Mouse (Mus musculus): ENCODE results near the gene Dscam.

Dscam gene

DNA sequence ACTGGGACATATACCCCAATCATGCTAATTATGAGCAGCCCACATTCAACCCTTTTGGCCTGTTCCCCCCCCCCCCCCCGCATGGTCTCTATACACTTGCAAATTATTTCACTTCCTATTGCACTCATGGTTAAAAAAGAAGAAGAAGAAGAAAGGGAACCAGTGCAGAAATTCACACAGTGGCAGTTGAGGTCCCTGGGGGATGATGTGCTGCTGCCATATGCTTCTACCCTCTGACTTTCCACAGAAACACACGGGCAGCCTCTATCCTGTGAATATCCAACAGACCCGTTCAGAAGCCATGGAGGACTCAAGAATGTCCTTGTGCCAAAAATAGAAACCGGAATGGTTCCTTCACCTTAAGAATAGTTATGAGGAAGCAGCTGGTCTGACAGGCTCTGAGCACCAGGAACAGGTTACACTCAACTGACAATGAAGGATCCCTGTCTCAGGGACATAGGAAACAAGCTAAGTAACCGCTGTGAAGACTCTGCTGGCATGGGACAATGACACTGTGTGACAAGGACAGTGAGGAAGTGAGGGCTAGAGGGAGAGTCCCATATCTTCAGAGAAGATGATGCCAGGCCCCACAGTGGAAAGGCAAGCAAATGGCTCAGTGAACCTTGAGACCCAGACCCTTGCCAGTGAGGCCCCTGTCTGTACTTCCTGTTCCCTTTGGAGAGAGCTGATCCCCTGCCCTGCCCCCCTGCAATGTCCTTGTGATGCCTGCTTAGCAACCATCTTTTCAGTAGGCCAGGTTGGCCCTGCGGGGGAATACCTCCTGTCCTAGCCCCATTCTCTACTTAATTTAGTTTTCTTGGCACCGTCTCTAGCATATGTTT lies 545.8 kb downstream of the Dscam start:
- no peak for ATAC-seq (ENCODE audit: insufficient number of reproducible peaks, low FRiP score, low TSS enrichment)

- peak; percentile 56 for ATAC-seq (ENCODE audit: insufficient number of reproducible peaks, low FRiP score, low TSS enrichment)
Measured at GRCm38 (mm10) chr16:96620861-96621260, 549.7 kb downstream of the Dscam start.

GRCm38 (mm10) chr16:96620402-96620801 lies 550.1 kb downstream of the Dscam start:
- peak; percentile 81 for ATAC-seq (ENCODE audit: insufficient number of reproducible peaks, low FRiP score, low TSS enrichment)

DNA sequence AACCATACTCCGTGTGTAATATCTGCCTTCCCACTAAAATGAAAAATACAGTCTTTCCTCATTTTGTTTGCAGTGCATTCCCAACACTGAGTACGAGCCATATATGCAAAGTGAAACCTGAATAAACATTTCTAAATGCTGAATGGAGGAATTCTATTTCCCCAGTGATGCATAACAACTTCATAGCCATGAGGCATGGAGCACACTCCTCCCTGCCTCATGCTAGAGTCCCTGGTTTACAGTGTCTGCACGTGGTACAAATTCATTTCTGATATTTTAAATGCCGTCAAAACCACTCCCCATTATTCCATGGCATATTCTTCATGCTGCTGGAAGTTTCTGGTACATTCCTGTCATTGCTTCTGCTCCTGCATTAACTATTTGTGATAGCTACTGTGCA lies 552.8 kb downstream of the Dscam start:
- no peak for ATAC-seq (ENCODE audit: insufficient number of reproducible peaks, low FRiP score, low TSS enrichment)

DNA sequence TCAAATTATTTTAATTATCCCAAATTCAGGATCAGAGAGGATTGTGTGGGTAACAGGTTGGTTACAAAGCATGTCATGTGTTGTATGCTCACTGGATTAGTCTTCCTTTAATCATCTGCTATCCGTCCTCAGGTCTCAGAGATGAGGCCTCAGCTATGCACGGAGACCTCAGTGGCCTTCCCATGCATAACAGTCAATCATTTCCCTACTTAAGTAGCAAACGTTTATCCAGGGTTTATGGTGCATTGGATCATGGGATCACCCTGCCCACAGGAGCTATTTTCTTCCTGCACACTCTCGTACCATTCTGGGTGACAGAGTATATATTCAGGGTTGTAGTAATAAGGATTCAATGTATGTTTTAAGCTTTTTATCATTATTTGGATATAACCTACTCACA lies 557.3 kb downstream of the Dscam start:
- ATAC-seq (ENCODE audit: insufficient number of reproducible peaks, low FRiP score, low TSS enrichment): no peak

GRCm38 (mm10) chr16:96610806-96611205 lies 559.7 kb downstream of the Dscam start:
- ATAC-seq (ENCODE audit: insufficient number of reproducible peaks, low FRiP score, low TSS enrichment): no peak

GRCm38 (mm10) chr16:96602206-96602605 lies 568.3 kb downstream of the Dscam start:
- no peak for ATAC-seq (ENCODE audit: insufficient number of reproducible peaks, low FRiP score, low TSS enrichment)

DNA sequence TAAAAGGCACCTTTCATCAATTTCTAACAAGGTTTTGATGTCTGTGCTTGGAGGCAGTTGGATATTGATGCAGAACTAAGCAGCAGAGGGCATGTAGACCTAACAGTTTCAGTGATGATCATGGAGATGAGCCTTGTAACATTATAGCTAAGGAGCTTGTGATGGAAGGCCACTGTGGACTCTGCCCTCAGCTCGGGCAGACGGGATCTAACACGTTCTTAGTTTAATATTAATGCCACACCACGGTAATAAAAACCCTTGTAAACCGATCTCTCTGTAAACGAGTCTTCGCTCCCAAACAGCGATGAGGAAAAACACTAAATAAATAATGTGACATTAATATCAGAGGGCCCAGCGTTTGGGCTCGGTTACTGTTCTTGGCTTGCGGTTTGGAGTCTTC lies 569.8 kb downstream of the Dscam start:
- ATAC-seq (ENCODE audit: insufficient number of reproducible peaks, low FRiP score, low TSS enrichment): no peak

DNA sequence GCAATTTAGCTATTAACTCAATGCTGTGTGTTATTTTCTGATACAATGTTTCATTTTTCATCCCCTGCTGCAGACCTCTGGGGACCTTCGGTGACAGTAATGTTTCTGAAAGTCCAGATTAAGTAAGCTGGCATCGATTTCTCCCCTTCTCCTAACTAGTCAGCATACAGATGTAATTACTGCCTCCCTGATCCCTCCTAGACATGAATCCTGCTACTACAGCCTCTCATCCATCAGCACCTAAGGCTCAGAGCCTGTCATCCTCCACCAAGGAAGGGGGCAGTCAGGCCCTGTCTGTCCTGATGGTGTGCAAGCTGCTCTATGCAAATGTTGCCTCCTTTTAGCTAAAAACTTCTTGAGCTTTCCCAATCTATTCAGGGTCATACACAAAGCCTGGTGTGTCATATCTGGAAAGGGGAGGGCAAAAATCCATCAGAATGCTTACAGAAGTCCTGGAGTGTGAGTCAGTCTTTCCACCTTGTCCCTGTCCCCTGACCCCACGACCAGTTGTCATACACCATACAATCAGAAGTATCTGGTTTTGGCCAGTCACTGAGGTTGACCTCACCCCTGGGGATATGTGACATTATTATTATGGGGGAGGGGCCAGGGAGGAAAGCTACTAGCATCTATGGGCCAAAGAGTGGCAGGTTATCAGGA lies 571.0 kb downstream of the Dscam start:
- ATAC-seq (ENCODE audit: insufficient number of reproducible peaks, low FRiP score, low TSS enrichment): no peak

DNA sequence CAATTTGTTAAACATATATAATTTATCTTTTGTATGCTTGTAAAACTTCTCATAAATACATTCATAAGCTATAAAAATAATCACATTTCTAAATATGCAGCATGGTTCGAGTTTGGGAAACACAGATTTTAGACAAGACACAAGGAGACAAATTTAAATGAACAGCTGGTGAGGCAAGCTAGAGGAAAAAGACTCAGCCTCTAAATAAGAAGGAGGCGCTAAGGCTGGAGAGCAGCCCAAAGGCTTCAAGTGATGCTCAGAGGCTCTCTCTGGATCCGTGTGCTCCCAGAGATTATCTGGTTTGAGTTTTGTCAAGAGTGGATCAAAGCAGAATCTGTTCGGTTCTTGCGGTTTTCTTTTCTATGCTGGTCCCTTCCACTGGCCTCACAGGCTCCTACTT lies 594.7 kb downstream of the Dscam start:
- ATAC-seq (ENCODE audit: insufficient number of reproducible peaks, low FRiP score, low TSS enrichment): no peak

- ATAC-seq (ENCODE audit: insufficient number of reproducible peaks, low FRiP score, low TSS enrichment): no peak
Measured at GRCm38 (mm10) chr16:96567428-96567827, 603.1 kb downstream of the Dscam start.

- ATAC-seq (ENCODE audit: insufficient number of reproducible peaks, low FRiP score, low TSS enrichment): no peak
Measured at GRCm38 (mm10) chr16:96563350-96564257, 606.9 kb downstream of the Dscam start.

DNA sequence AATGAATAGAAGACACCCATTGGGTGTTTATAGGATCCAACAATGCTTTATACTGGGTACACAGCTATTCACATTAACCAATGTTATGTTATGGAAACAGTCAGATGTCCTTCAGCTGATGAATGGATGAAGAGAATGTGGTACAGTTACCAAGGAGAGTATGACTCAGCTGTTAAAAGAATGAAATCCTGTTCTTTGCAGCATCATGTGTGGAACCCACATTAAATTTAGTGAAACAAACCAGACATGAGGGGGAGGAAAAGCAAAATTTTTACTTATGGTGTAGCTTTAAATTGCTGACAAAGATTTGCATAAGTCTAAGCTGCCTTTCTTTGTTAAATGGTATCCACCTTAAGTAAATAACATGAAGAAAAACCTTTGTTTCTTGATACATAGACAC lies 610.8 kb downstream of the Dscam start:
- ATAC-seq (ENCODE audit: insufficient number of reproducible peaks, low FRiP score, low TSS enrichment): no peak

GRCm38 (mm10) chr16:96558341-96558740 lies 612.2 kb downstream of the Dscam start:
- no peak for ATAC-seq (ENCODE audit: insufficient number of reproducible peaks, low FRiP score, low TSS enrichment)

DNA sequence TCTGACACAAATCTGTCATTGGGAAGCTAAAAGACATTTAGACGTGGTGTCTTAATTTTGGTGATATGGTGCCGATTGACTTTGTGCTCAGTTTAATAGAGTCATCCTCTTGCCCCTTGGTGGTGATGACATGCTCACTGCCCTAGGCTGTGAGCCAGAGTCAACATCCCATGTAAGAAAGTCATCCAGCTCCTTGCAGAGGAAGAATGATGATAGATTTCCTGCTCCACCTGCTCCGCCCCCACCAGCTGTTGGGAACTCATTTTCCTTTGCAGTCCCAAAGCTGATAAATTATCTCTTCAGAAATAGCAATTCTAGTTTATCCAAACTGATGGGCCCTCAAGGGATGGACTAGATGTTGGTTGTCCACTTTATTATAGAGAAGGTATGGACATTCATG lies 613.9 kb downstream of the Dscam start:
- ATAC-seq (ENCODE audit: insufficient number of reproducible peaks, low FRiP score, low TSS enrichment): no peak

DNA sequence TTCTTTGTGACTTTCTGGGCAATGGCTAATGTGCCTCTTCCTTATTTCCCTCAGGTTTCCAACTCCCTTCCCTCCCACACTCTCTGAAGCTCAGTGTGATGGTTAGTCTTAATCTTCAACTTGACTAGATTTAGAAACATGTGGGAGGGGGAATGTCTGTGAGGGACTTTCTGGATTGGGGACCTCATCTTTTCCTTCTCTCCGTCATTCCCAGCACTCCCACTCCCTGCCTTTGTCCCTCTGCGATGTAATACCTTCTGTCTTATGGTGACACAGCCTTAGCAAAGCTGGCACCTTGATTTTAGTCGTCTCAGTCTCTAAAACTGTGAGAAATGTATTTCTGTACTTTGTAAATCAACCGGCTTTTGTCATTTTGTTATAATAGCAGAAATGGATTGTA lies 615.1 kb downstream of the Dscam start:
- no peak for ATAC-seq (ENCODE audit: insufficient number of reproducible peaks, low FRiP score, low TSS enrichment)

- no peak for ATAC-seq (ENCODE audit: insufficient number of reproducible peaks, low FRiP score, low TSS enrichment)
Measured at GRCm38 (mm10) chr16:96552680-96553079, 617.9 kb downstream of the Dscam start.

- ATAC-seq (ENCODE audit: insufficient number of reproducible peaks, low FRiP score, low TSS enrichment): no peak
Measured at GRCm38 (mm10) chr16:96541056-96541455, 629.5 kb downstream of the Dscam start.

Data from cerebellum, adult (tissue).